Mouse (Mus musculus) urinary bladder, postnatal 10 days (tissue): ENCODE results near the gene Zbtb12.
"Not testable (repeated sequence)": the region's sequence is repeated elsewhere in the genome, so short reads cannot be mapped to it uniquely, and the experiment has no call there.

Experiments used
- DNase-seq: peaks from one replicate; pipeline ENCODE4 v3.0.0; 2022; ENCODE audit warnings: low spot score

Gene Zbtb12

DNA sequence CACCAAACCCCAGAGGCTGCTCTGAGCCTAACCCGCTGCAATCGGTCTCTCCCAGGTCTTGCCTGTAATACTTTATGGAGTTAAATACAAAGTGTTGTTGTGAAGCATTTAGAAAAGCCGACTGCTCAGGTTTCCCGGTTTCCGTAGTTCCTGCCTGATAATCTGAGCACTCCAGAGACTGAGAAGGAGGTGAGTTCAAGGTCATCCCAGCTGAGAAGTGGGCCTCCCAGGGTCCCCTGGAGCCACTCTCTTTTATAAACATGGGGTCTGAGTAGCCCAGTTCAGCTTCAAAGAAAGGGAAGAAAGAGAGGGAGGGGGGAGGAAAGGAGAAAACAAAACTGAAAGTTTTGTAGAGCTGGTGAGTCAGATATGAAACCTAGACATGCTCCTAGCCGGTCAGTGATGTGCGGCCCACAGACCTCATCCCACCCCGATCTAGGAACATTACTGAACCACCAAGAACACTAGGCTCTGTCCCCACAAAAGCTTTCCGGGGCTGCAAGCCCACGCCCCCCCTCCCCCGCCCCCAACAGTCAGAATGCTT is at the start of gene Zbtb12:
Gene Zbtb12 (plus strand): TSS at position 148 of the 544 bp plus-strand sequence.
- DNase-seq, result no peak

DNA sequence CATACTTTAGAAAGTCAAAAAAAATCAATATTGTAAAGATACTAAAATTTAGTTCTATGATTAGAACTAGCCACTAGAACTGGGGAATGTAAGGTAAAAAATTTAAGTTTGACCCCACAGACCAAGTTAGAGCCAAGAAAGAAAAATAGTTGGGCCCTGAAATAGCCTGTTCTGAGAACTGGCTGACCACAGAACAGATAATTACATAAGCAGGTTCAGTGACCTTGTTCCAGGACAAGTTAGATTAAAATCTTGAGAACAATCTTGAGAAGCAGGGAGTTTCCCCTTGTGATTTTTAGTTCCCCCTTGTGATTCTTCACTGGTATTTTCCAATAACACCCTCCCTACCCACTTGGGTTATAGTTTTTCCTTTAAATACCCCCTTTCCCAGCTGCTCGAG is 48.5 kb upstream of the Zbtb12 start:
- DNase-seq, result not testable (repeated sequence)

DNA sequence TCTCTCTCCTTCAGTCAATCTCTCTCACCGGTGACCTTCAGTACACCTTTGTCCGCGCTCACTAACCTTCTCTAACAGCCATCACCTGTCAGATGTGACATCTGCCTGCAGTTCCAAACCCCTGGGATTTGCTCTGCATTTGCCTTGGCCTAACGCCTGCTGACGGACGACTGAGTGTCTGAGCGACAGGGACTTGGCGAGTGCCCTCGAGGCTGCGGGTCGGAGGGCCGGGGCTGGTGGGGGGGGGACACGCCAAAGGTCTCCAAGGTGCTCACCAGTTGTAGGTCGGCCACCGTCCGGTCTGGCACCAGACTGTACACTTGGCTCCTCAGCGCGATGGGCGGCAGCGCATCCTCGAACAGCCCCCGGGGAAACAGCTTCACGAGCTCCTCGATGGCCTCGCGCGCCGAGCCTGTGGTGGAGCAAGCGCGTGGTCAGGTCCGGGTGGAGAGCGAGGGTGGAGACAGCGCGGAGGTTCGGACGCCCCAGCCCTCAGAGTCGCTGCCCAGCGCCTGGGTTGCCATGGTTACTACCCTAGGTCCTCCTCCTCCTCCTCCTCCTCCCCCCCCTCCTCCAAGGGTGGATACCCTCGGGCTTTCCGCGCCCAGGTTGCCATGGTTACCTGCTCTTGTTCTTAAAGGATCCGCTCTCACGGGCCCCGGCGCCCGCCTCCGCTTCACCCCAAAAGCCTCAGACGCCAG is 43.0 kb upstream of the Zbtb12 start:
- no peak for DNase-seq

DNA sequence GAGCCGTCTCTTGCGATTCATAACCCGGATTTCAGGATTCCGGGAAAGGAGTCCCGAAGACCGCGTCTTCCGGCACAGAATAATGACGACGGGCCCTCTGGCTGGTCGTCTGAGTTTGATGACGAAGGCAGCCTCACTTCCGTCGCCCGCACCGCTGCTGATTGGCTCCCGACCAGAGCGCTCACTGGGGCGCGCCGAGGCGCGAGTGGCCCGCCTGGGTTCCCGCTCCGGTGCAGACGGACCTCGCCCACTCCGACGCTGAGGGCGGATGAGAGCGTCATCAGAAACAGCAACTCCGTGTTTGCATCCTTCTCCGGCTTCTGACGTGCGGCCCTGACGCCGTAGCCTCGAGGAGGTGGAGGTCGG is 42.4 kb upstream of the Zbtb12 start, which contains the start of the genes Stk19 and Dxo:
Gene Stk19 (minus strand): TSS at position 90 of the 366 bp plus-strand sequence.
Gene Dxo (plus strand): TSS at position 164 of the 366 bp plus-strand sequence.
- peak; percentile 88 for DNase-seq

GRCm38 (mm10) chr17:34837464-34838324 is 41.6 kb upstream of the Zbtb12 start:
- no peak for DNase-seq

- no peak for DNase-seq
Measured at GRCm38 (mm10) chr17:34838785-34839184, 40.5 kb upstream of the Zbtb12 start.

DNA sequence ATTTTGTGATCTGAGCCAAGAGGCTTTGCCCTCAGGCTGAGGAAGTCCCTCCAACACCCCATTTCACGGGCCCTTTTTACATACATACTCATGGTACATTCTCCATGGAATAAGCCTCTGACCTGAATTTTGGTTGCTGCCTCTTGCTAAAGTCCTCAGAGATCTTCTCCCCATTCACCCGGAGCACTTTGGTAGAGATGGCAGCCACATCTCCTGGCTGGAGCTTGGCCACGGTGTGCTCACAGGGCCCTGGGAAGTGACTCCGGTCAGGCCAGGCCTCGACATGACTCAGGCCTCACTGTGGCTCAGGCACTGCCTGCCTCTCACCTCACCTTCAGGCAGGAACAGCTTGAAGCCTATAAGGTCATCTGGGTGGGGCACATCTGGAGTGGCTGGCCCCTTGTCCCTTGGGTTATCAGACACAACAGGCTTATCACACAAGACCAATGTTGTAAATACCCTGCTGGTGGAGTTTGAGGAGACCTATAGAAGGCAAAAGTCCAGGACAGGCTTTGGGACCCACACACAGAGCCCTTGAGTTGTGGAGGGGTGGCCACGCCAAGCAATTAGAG is 38.5 kb upstream of the Zbtb12 start:
- no peak for DNase-seq

DNA sequence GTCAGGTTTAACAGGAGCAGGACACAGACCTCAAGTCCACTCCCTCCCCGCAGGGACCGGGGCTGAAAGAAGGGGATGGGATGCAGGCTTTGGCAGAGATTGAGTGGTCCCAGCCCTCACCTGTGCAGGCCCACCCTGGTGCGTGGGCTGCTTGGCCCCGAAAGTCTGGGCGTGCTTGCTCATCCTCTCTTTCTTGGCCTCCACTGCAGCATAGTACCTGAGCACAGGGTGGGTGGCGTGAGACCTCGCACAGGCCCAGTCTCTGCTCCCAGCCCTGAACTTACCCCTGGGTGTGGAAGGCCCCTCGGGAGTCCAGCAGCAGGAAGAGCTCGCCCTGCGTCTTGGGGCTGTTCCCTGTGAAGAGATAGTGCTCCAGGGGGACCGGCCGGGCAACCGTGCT is 34.4 kb upstream of the Zbtb12 start:
- no peak for DNase-seq

GRCm38 (mm10) chr17:34847192-34847591 is 32.1 kb upstream of the Zbtb12 start:
- DNase-seq, result no peak

DNA sequence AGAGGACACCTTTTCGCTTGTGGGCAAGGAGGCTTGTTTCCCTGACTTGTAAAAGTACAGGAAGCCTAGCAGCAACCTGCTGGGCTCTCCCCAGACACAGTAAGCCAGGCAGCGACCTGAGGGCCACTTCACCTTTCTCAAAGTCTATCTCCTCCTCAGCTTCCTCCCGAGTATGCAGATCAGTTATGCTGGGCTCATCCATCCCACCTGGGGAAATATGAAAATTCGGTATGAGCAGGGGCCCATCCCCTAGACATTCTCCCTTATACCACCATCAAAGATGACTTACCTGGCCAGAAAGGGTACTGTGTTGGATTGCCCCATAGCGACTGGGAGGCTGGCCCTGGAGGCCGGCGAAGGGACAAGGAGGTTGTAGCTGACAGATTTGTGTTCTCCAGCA is 31.7 kb upstream of the Zbtb12 start:
- DNase-seq, result no peak

- peak; percentile 92 for DNase-seq
Measured at GRCm38 (mm10) chr17:34849722-34850516, 29.4 kb upstream of the Zbtb12 start, which contains the start of the genes Skiv2l and Nelfe. Gene Skiv2l, minus strand, starts transcription at chr17:34850210. Gene Nelfe, plus strand, starts transcription at chr17:34850391.

DNA sequence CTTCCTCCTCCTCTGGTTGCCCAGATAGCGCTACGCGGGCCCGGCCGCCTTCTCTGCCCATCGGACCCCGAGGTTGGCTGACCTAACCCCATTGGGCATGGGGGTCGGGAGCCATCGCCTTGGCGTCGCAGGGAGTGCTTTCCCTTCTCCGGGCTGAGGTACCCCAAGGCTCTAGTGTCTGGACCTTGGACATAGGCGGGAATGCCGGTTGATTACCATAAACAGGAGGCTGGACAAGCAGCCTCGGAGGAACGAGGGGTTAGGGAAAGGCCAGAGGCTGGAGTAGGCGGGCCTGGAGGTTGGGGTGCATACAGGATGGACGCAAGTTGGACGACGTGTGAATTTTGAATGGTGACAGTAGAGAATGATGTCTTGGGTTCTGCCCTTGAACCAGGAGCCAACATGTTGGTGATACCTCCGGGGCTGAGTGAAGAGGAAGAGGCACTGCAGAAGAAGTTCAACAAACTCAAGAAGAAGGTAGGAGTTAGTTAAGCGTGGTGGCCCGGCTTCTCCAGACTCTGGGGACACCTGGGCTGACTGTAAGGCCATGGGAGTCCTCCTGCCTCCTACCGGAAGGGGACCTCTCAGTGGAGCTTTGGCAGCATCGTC is 28.7 kb upstream of the Zbtb12 start:
- DNase-seq, result no peak

DNA sequence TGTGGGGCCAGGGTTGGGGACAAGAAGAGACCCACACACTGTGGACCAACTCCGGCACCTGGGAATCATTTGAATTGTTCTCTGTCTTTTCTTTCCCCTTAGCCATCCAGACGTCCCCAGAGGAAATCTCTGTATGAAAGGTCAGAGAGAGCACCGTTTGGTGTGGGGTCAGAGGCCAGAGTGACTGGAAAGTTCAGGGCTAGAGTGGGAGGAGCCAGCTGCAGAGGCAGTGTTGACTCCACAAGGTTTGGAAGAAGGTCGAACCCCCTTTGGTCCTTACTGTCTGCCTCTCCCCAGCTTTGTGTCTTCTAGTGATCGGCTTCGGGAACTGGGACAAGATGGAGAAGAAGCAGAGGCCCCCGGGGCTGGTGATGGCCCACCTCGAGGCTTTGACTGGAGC is 25.8 kb upstream of the Zbtb12 start:
- DNase-seq, result no peak

DNA sequence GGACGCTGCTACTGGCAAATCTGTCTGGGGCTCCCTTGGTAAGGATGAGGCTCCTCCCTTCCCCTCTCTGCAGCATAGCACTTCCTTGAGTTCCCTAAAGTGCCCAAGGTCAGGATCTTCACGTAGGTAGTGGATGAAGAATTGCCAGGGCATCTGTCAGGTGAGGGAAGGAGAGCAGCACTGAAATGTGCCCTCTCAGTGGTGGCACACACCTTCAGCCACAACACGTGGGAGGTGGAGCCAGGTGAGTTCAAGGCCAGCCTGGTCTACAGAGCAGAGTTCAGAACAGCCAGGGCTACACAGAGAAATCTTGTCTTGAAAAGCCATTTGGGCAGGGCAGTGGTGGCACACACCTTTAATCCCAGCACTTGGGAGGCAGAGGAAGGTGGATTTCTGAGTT is 24.5 kb upstream of the Zbtb12 start:
- DNase-seq, result no peak

- DNase-seq, result no peak
Measured at GRCm38 (mm10) chr17:34855825-34856224, 23.5 kb upstream of the Zbtb12 start.

GRCm38 (mm10) chr17:34858670-34859069 is 20.6 kb upstream of the Zbtb12 start:
- no peak for DNase-seq

- DNase-seq, result no peak
Measured at GRCm38 (mm10) chr17:34860514-34860913, 18.8 kb upstream of the Zbtb12 start.

DNA sequence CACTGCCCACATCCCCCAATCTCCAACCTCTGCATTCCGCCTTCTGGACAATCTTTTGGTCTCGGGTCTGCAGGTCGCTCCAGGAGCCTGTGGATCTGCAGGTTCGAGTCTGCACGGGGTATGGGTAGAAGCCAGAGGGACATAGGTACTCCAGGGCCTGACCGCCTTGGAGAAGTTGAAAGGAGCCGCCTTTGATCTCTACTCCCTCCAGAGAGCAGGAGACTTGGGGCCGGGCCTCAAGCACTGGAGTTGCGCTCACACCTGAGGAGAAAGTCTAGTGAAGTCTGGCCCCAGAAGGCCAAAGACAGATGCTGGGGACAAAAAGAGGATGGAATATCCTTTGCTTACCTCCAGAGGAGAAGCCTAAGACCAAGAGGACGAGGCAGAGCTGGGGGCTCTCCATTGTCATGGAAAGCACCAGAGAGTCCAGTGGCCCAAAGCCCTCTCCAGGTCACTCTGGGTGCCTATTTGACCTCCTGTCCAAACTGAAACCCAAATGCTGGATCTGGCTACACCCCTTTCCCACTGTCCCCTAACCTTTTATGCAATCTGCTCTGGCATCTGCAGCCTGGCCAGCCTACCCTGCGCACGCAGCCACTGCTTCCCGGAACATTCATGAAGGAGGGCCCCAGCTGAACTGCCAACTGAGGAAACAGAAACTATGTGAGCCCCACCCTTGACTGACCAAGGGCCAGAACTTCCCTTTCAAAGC is 17.4 kb upstream of the Zbtb12 start:
- DNase-seq, result no peak

GRCm38 (mm10) chr17:34862416-34863081 is 16.7 kb upstream of the Zbtb12 start, which contains the start of gene Cfb:
Gene Cfb, minus strand, starts transcription at chr17:34862518.
- DNase-seq, result no peak

- no peak for DNase-seq
Measured at GRCm38 (mm10) chr17:34865981-34866380, 13.3 kb upstream of the Zbtb12 start.
